Mouse (Mus musculus) hindbrain, embryonic 11.5 days (tissue): ENCODE data around the gene Fes. TPM values are rescaled to one million over a fixed set of nuclear protein-coding genes. Genes with fewer than 3 reads are reported as not detected.

ENCODE experiments used
- ATAC-seq: fragments of 200-750 bp; cut with Nextera tagmentation; 2 replicates; pipeline ENCODE4 v1.8.0; 2017; ENCODE audit warnings: mild to moderate bottlenecking, moderate TSS enrichment, moderate library complexity; ENCODE audit not compliant: low FRiP score
- DNase-seq: peaks from one replicate; pipeline ENCODE4 v3.0.0-alpha.2; 2015; ENCODE audit warnings: low spot score
- H3K27ac ChIP-seq: fragments of 300-500 bp; sonication (generic); 2 replicates; pipeline ENCODE4 v1.5.1; 2014; ENCODE audit warnings: mild to moderate bottlenecking, low read depth, low read length
- H3K27me3 ChIP-seq: fragments of 300-500 bp; sonication (generic); 2 replicates; pipeline ENCODE4 v1.6.1; 2014; ENCODE audit warnings: mild to moderate bottlenecking, low read length, moderate library complexity, mixed read lengths; ENCODE audit not compliant: control insufficient read depth, insufficient read depth
- H3K36me3 ChIP-seq: fragments of 300-500 bp; sonication (generic); 2 replicates; pipeline ENCODE4 v1.6.1; 2014; ENCODE audit warnings: mild to moderate bottlenecking, low read length, moderate library complexity, mixed read lengths; ENCODE audit not compliant: control insufficient read depth, insufficient read depth
- H3K4me1 ChIP-seq: fragments of 300-500 bp; sonication (generic); replicated peaks from 2 replicates; pipeline ENCODE4 v1.6.1; 2014; ENCODE audit warnings: low read length, mixed read lengths; ENCODE audit not compliant: control insufficient read depth, insufficient read depth
- H3K4me2 ChIP-seq: fragments of 300-500 bp; sonication (generic); replicated peaks from 2 replicates; pipeline ENCODE4 v1.6.1; 2014; ENCODE audit warnings: mild to moderate bottlenecking, low read depth, low read length
- H3K4me3 ChIP-seq: fragments of 300-500 bp; sonication (generic); 2 replicates; pipeline ENCODE4 v1.5.1; 2014; ENCODE audit warnings: low read depth, low read length
- H3K9ac ChIP-seq: fragments of 300-500 bp; sonication (generic); 2 replicates; pipeline ENCODE4 v1.6.1; 2014; ENCODE audit warnings: low read depth, low read length
- H3K9me3 ChIP-seq: fragments of 300-500 bp; sonication (generic); 2 replicates; pipeline ENCODE4 v1.6.1; 2016; ENCODE audit warnings: low read length; ENCODE audit not compliant: control insufficient read depth
- WGBS: fragments of 180-500 bp; shearing (Covaris S2); extraction: QIAGEN DNeasy Blood & Tissue Kit; methylation state at CpG from one replicate; pipeline ENCODE4 v1.1.7; 2014; 5-methylcytosine and 5-hydroxymethylcytosine counted together
- polyA plus RNA-seq: library from polyadenylated mRNA; unstranded; fragments of >200 nt; fragmentation: Nextera tagmentation; extraction: Ambion mirVana; gene quantifications from 2 replicates; pipeline ENCODE4 v1.2.1, GENCODE M21; 2014

The Fes gene
- polyA plus RNA-seq, 1 experiment from 2014 or later, result 9.5 TPM

DNA sequence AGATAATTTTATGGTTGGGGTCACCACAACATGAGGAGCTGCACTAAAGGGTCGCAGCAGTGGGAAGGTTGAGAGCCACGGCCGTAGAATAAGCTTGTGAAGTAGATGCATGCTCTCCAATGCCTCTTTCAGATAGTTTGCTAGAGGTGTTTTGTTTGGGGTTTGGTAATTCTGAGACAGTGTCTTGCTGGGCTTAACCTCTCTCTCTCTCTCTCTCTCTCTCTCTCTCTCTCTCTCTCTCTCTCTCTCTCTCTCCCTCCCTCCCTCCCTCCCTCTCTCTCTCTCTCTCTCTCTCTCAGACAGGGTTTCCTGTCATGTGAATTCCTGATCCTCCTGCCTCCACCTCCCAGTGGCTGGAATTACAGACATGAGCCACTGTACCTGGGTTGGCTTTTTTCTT, 13.0 kb downstream of the Fes start:
- Histone ChIP-seq H3K27me3 (no peaks in the 10 kb centered on the region), H3K4me1 (no peaks in the 10 kb centered on the region), H3K27ac (no peak overlapping the region), H3K36me3 (no peaks in the 10 kb centered on the region), H3K9ac (no peak overlapping the region), H3K4me3 (no peak overlapping the region), H3K9me3 (no peaks in the 10 kb centered on the region), H3K4me2 (no peak overlapping the region)
- ATAC-seq, result no peak
- WGBS, result 97% methylated on average over 3 of the region's 3 CpGs
- no peak for DNase-seq

DNA sequence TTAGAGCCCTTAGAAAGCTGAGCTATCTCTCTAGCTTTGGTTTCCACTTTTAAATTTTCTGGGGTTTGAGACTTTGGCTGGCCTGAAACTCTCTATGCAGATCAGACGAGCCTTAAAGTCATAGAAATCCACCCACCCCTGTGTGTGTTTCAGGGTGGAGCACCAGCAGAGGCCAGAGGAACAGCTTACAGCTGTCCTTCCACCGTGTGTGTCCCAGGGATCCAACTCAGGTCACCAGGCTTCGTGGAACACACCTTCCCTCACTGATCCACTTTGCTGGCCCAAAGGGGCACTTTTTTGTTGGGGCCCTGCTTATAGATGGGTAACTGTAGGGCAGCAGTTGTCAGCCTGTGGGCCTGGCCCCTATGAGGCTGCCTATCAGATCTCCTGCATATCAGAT, 13.5 kb downstream of the Fes start:
- 70% methylated on average over 3 of the region's 3 CpGs for WGBS
- ATAC-seq, result no peak
- H3K36me3 ChIP-seq, result no peaks in the 10 kb centered on the region

DNA sequence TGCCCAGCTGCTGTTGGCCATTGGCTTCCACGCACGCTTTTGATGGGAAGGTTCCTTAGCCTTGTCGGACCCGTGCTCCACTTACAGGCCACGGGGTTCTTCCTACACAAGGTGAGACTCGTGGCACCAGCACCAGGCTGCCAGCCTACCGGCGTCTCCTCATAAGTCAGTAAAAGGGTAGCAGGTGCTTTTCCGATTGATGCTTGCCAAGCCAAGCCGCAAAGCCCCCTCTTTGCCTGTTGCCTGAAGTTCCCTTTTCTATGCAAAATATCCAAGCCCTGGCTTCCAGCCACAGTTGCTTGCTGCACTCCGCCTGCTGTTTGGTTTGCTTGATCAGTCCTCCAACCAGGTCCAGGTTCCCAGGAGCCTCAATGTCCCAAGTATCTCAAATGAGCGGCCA, 13.9 kb downstream of the Fes start:
- no peak overlapping the region for H3K9ac ChIP-seq
- H3K4me2 ChIP-seq, result no peak overlapping the region
- no peaks in the 10 kb centered on the region for H3K36me3 ChIP-seq
- DNase-seq, result no peak
- H3K9me3 ChIP-seq, result no peaks in the 10 kb centered on the region
- no peak for ATAC-seq
- H3K4me3 ChIP-seq, result no peak overlapping the region
- H3K27ac ChIP-seq, result no peak overlapping the region
- WGBS, result 85% methylated on average over 12 of the region's 12 CpGs
- H3K4me1 ChIP-seq, result no peaks in the 10 kb centered on the region
- no peaks in the 10 kb centered on the region for H3K27me3 ChIP-seq

More for the DNA sequence above, 13.5 kb downstream of the Fes start:
- Histone ChIP-seq H3K9ac (no peak overlapping the region), H3K4me1 (no peaks in the 10 kb centered on the region), H3K27ac (no peak overlapping the region), H3K4me2 (no peak overlapping the region), H3K9me3 (no peaks in the 10 kb centered on the region), H3K27me3 (no peaks in the 10 kb centered on the region), H3K4me3 (no peak overlapping the region)
- no peak for DNase-seq

DNA sequence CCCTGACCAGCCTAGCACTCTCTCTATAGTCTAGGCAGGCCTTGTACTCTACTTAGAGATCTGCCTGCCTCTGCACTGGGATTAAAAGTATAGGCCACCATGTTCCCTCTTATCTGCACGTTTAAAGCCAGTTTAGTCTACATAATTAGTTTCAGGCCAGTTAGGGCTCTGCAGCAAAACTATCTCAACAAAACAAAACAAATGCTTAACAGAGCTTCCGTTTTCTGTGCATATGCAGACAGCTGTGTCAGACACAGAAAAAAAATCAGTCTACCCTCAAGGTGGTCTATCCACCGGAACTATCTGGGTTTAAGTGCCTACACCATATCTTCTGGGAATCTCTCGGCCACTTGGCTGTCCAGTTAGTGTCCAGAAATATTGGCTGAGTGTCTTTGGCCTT, 14.4 kb downstream of the Fes start:
- no peaks in the 10 kb centered on the region for H3K4me1 ChIP-seq
- H3K4me3 ChIP-seq, result no peak overlapping the region
- DNase-seq, result no peak
- H3K36me3 ChIP-seq, result no peaks in the 10 kb centered on the region
- H3K27me3 ChIP-seq, result no peaks in the 10 kb centered on the region
- no peak for ATAC-seq
- 84% methylated on average over 4 of the region's 4 CpGs for WGBS
- H3K9ac ChIP-seq, result no peak overlapping the region
- no peak overlapping the region for H3K27ac ChIP-seq
- H3K9me3 ChIP-seq, result no peaks in the 10 kb centered on the region
- H3K4me2 ChIP-seq, result no peak overlapping the region

DNA sequence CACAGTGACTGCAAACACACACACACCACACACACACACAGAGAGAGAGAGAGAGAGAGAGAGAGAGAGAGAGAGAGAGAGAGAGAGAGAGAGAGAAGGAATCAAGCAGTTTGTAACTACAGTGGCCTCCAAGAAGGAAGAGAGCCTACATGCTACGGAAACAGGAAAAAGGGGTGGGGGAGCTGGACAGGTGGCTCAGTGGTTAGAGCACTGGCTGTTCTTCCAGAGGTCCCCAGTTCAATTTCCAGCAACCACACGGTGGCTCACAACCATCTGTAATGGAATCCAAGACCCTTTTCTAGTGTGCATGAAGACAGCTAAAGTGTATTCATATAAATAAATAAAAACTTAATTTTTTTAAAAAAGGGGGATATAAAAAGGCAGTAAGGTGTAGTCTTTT, 15.1 kb downstream of the Fes start:
- Histone ChIP-seq H3K27ac (no peak overlapping the region), H3K36me3 (no peaks in the 10 kb centered on the region; the same call in 1 of the 2 replicates), H3K4me2 (no peak overlapping the region), H3K4me3 (no peak overlapping the region), H3K9ac (no peak overlapping the region), H3K9me3 (no peaks in the 10 kb centered on the region), H3K27me3 (no peaks in the 10 kb centered on the region), H3K4me1 (no peaks in the 10 kb centered on the region)
- DNase-seq, result no peak
- no peak for ATAC-seq
- 49% methylated on average over 2 of the region's 2 CpGs for WGBS

DNA sequence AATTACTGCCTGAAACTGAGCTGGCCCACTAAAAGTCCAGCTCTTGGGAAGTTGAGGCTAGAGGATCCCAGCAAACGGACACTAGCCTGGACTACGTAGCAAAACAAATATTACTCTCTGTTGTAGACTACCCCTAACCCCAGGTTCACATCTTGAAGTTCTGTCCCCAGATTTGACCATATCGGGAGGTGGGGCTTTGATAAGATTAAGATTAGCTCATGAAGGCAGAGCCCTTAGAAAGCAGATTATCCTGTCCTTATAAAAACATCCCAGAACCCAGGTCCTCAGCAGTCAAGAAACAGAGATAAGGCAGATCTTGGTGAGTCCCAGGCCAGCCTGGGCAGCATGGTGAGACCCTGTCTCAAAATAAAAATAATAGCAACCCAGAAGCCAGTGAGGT, 15.6 kb downstream of the Fes start:
- H3K36me3 ChIP-seq, result no peaks in the 10 kb centered on the region; the same call in 1 of the 2 replicates
- H3K4me2 ChIP-seq, result no peak overlapping the region
- no peak overlapping the region for H3K4me3 ChIP-seq
- H3K9ac ChIP-seq, result no peak overlapping the region
- H3K27ac ChIP-seq, result no peak overlapping the region
- 78% methylated on average over 3 of the region's 3 CpGs for WGBS
- H3K4me1 ChIP-seq, result no peaks in the 10 kb centered on the region
- ATAC-seq (no peak), DNase-seq (no peak)
- no peaks in the 10 kb centered on the region for H3K9me3 ChIP-seq
- no peaks in the 10 kb centered on the region for H3K27me3 ChIP-seq

DNA sequence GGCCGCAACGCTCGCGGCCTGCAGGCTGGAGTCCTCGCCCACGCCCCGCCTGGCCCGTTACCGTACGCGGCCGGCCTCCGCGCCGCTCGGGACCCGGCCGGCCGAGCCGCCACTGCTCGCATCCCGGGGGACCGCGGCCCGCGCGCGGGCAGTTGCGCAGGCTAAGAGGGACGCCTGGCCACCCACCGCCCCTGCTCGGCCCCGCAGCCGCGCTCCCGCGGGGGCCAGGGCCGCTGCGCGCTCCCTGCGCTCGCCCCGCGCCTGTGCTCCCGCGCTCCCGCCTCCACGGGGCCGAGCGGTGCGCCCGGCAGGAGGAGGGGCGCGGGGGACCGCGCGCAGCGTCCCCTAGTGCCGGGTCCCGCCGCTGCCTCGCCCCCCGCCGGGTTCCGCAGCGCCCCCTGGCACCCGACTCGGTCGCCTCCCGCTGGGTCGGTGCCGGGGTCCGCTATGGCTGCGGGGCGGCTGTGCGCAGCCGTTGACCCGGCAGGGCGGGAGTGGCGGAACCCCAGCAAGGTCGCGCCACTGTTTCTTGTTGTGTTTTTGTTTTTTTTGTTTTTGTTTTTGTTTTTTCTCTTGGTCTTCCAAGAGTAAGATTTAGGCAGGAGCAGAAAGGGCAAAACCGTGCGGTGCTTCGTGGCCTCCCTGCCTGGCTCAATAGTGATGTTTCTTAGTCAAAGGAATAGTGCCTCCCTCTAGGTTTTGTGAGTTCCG, 16.6 kb downstream of the Fes start, which contains the start of gene Man2a2:
Gene Man2a2 (minus strand): TSS at position 335 of the 711 bp plus-strand sequence.
- peak within 1 kb of the TSS; percentile 88 for H3K4me3 ChIP-seq
- H3K36me3 ChIP-seq, result peaks cover 4% of the 10 kb centered on the region; the same call in 1 of the 2 replicates
- no peaks in the 10 kb centered on the region for H3K9me3 ChIP-seq
- DNase-seq (peak; percentile 86), ATAC-seq (peak; percentile 81)
- WGBS, result under 1% methylated on average over 61 of the region's 86 CpGs
- H3K9ac ChIP-seq, result peak within 1 kb of the TSS; percentile 92
- H3K27me3 ChIP-seq, result no peaks in the 10 kb centered on the region
- H3K4me1 ChIP-seq, result no peaks in the 10 kb centered on the region
- H3K27ac ChIP-seq, result peak within 1 kb of the TSS; percentile 68; the same call in 1 of the 2 replicates
- peak within 1 kb of the TSS; percentile 82 for H3K4me2 ChIP-seq

DNA sequence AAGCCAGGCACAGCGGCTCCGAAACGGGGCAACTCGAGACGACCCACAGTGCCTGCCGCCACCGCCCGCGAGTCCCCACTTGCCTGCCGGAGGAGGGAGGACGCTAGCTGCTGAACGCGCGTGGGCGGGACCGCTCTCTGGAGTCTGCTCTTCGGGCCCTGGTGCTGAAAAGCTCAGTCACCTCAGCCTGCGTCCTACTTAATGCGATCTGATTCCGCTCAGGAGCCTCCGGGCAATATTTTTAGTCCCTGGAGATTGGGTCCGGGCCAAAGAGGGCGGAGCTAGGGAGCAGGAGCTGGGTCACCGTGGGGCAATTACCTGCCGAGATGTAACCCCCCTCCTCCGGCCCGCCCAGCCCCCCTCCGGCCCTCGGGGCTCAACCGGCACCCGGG, 17.1 kb downstream of the Fes start:
- ATAC-seq (peak; percentile 62), DNase-seq (peak; percentile 73)
- Histone ChIP-seq H3K4me2 (peak overlapping the region; percentile 82), H3K4me1 (no peaks in the 10 kb centered on the region), H3K9ac (peak overlapping the region; percentile 92), H3K27ac (peak overlapping the region; percentile 68; the same call in 1 of the 2 replicates), H3K27me3 (no peaks in the 10 kb centered on the region), H3K9me3 (no peaks in the 10 kb centered on the region), H3K4me3 (peak overlapping the region; percentile 88), H3K36me3 (peaks cover 7% of the 10 kb centered on the region; the same call in 1 of the 2 replicates)
- WGBS, result 0% methylated on average over 29 of the region's 31 CpGs

DNA sequence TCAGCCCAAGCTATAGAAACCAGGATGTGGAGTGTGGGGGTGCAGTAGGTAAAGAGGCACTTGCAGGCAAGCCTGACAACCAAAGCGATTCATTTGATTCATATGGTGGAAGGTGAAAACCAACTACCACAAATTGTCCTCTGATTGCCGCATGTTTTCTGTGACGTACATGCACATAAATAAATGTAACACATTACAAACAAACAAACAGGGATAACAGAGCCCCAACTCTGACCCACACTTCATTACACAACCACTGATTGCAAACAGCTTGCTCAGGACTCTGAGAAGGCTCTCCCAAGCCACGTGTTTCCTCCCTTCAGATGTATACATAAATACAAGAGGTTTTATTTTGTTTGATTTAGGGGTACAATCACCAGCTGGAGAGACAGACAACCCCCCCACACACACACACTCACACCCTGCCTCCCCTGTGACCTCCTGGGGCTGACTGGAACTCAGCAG, 17.7 kb downstream of the Fes start:
- ATAC-seq, result 0 out of 2 replicates have a peak, but pooled peaks have one; percentile 1
- WGBS, result 65% methylated on average over 4 of the region's 4 CpGs
- Histone ChIP-seq H3K4me3 (peak overlapping the region; percentile 88), H3K27me3 (no peaks in the 10 kb centered on the region), H3K9ac (peak overlapping the region; percentile 92), H3K9me3 (no peaks in the 10 kb centered on the region), H3K36me3 (peaks cover 7% of the 10 kb centered on the region; the same call in 1 of the 2 replicates), H3K4me2 (peak overlapping the region; percentile 82), H3K27ac (no peak overlapping the region), H3K4me1 (no peaks in the 10 kb centered on the region)
- no peak for DNase-seq
